Mouse (Mus musculus) large intestine, adult 2 months (tissue): ENCODE measurements at regions not wholly inside any gene's neighbourhood (a gene's known extent, or its start where the extent isn't known, plus 50 kb on each side); places are given as distances from the start of the nearest gene placed in this dataset.
"Not testable (repeated sequence)": the region's sequence is repeated elsewhere in the genome, so short reads cannot be mapped to it uniquely, and the experiment has no call there.

Experiments used
- DNase-seq: peaks from one replicate; pipeline ENCODE4 v3.0.0-alpha.2; 2012; ENCODE audit warnings: low read depth, low spot score
- WGBS: fragments of 180-500 bp; shearing (Covaris S2); methylation state at CpG from one replicate; pipeline ENCODE4 v1.1.7; 2018; 5-methylcytosine and 5-hydroxymethylcytosine counted together

DNA sequence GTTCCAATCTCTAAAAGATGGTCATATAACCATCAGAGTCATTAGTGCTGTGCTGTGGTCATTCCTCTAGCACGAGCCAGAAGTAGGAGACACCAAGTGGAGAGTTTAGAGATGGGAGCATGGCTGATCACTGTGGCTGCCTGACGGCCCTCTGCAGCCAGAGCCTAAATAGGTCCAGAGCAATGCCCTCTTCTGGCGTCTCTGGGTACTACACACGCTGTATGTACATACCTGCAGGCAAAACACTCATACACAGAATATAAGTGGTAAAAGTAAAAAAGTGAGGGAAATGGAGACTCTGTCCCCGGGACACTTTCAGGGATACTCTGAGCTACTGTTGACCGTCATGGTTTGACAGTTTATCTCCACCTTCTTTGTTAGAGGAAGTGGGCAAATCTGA, 91.4 kb downstream of the Gm21738 start:
- 82% methylated on average over 6 of the region's 6 CpGs for WGBS
- no peak for DNase-seq

DNA sequence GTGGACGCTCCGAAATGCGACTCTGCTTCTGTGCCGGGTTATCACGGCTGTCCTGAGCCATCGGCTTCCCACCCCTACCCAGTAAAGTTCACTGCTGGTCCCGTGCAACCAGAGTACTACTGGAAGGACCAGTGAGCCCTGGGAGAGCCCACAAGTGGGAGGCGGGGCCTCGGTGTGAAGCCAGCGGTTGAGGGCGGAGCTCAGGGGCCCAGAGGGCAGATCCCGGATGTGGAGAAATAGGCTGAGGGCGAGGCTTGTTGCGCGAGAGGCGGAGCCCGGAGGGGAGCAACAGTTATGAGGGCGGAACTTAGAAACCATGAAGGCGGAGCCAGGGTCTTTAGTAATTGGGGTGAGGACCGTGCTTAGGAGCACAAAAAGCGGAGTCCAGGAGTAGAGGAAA, 107.1 kb downstream of the Gm21738 start:
- DNase-seq = no peak
- 79% methylated on average over 21 of the region's 21 CpGs for WGBS

DNA sequence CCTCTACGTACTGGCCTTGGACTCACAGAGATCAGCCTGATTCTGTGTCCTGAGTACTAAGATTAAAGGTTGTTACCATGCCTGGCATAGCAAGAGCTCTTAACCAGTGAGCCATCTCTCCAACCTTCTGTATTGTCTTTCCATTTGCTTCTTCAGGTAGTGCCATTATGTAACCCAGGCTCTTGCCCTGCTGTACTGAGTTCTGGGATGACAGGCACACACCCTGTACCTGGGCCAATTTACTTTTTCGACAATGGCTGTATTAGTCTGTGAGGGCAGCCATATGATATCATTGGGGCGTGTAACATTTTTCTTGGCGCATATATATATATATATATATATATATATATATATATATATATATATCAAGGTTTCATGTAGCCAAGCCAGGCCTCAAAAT, 115.9 kb downstream of the Gm21738 start:
- WGBS = 41% methylated on average over 4 of the region's 4 CpGs
- DNase-seq = not testable (repeated sequence)

DNA sequence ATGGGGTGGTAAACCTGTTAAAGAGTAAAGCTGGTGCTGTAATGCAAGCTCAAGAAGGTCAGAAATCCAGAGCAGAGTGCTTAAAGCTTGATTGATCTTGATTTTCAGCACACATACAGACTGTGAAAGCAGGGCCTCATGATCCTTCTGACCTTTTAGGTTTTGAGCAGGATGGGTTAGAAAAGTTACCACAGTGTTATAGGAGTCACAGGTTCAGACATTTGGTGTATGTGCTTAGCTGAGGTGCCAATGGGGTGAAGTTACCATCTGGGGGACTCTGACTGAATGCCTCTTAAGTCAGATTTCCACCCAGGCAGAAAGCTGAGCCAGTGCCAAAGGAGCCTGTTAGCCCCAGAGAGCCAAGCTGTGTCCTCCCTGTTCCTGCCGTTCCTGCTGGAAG, 139.6 kb downstream of the Gm21738 start:
- WGBS = 88% methylated on average over 1 of the region's 1 CpGs
- DNase-seq = no peak

DNA sequence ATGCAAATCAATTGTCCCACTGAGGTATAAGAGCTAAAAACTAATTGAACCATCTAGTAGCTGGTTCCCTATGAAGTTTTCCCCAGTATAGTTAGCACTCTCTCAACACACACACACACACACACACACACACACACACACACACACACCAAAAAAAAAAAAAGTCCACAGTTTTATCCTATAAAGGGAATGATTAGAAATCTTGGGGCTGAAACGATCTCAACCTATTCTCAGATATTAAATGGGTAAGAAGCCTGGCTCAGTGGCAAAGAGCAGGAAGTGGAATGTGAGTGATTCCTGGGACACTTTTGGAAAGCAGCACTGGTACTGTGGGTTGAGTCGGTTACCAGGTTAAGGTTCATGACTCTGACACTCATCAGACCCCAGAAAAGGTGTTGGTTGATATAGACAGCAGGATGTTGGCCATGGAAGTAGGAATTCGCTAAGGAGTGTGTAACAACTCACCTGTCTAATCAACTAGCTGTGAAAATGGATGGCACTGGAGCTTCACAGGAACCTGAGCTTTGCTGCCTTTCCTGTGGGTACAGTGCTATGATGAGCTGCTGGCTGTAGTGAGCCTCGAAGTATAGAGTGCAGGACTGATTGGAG, 140.8 kb downstream of the Gm21738 start:
- WGBS = 55% methylated on average over 4 of the region's 4 CpGs
- DNase-seq = peak; percentile 92
